ENCODE assay signal across 8 mouse cellular contexts in the genomic region with DNA sequence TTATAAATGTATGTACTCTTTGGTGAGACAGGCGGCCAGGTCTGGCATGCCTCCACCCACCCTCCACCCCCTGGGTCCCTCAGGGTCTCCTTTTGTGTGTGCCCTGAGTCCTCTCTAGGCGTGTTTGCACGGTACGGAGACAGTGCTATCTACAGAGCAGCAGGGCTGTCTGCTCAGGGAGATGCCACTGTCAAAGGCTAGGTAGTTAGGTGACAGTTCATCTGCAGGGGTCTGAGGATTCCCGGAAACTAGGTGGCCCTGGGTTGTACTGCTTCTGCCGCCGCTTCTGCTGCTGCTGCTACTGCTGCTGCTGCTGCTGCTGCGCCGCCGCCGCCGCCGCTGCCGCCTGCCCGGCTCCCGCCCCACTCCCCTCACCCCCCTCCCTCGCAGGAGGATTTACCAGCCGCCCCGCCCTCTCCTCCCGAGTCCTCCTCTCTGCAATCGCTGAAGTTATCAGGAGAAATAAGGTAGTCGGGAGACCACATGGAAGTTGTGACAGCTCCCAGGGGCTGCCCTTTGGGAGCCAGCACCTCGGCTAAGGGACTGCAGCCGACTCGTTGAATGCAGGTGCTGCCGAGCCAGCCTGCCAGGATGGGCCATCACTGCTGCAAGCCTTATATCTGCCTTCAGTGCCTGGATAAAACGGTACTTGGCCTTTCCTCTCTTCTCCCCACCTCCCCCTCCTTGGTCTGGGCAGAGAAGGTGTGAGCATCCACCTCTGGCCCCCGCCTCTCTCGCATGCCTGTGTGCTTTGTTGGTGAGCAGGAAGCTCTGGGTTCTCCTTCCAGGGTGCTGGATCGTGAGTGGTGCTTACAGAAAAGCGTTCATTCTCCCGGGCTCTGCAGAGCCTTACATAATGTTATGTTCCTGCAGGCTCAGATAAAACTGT.
DNase-seq lines count a peak whose midpoint lies in the region; ATAC-seq and TF ChIP-seq lines count a peak whose summit lies in the region.

No protein-coding gene starts in this region.

- no peaks in the 10 kb centered on the region for H3K36me3 ChIP-seq in forebrain, postnatal 0 days (ENCODE audit: insufficient read depth)
- H3K36me3 ChIP-seq in intestine, embryonic 14.5 days (ENCODE audit: control insufficient read depth, insufficient read depth, low read length): no peaks in the 10 kb centered on the region
- no peaks in the 10 kb centered on the region for H3K36me3 ChIP-seq in limb, embryonic 12.5 days

- H3K9ac ChIP-seq in forebrain, postnatal 0 days: peak overlapping the region; percentile 63
- peak overlapping the region; percentile 22 for H3K9ac ChIP-seq in intestine, embryonic 14.5 days (ENCODE audit: low read length)
- H3K9ac ChIP-seq in limb, embryonic 12.5 days (replicated peaks): peak overlapping the region; percentile 65

- no peaks in the 10 kb centered on the region for H3K9me3 ChIP-seq in forebrain, postnatal 0 days (ENCODE audit: low read length)
- no peaks in the 10 kb centered on the region for H3K9me3 ChIP-seq in intestine, embryonic 14.5 days (ENCODE audit: control insufficient read depth, low read length)
- H3K9me3 ChIP-seq in limb, embryonic 12.5 days: peaks cover 7% of the 10 kb centered on the region; the same call in 1 of the 2 replicates

- 2% methylated on average over 32 of the region's 32 CpGs for WGBS in forebrain, postnatal 0 days
- 1% methylated on average over 31 of the region's 32 CpGs for WGBS in intestine, embryonic 14.5 days
- WGBS in limb, embryonic 12.5 days: under 1% methylated on average over 30 of the region's 32 CpGs

- H3K4me3 ChIP-seq in brown adipose tissue, adult 24 weeks (ENCODE audit: insufficient read depth, low read depth, low read length): peak overlapping the region; percentile 25; the same call in 1 of the 2 replicates
- H3K4me3 ChIP-seq in forebrain, postnatal 0 days (ENCODE audit: low read depth, low read length): peak overlapping the region; percentile 51
- peak overlapping the region; percentile 63 for H3K4me3 ChIP-seq in intestine, embryonic 14.5 days (ENCODE audit: low read depth, low read length)
- H3K4me3 ChIP-seq in limb, embryonic 12.5 days (replicated peaks): peak overlapping the region; percentile 59

- ATAC-seq in forebrain, postnatal 0 days: peak; percentile 94
- peak; percentile 70 for ATAC-seq in intestine, embryonic 14.5 days (replicated peaks; ENCODE audit: low FRiP score, low TSS enrichment, low read depth)
- ATAC-seq in limb, embryonic 12.5 days (ENCODE audit: insufficient number of reproducible peaks, insufficient read depth, low FRiP score, low TSS enrichment, low read depth): peak; percentile 58

- no peak overlapping the region for H3K27ac ChIP-seq in brown adipose tissue, adult 24 weeks (replicated peaks; ENCODE audit: low read depth, low read length)
- H3K27ac ChIP-seq in forebrain, postnatal 0 days (ENCODE audit: low read depth, low read length): peak overlapping the region; percentile 79
- H3K27ac ChIP-seq in intestine, embryonic 14.5 days (ENCODE audit: low read depth): peak overlapping the region; percentile 57; the same call in 1 of the 2 replicates
- no peak overlapping the region for H3K27ac ChIP-seq in limb, embryonic 12.5 days

- no peak for TF ChIP-seq CTCF in forebrain, postnatal 0 days (IDR thresholded peaks at IDR 0.05; ENCODE audit: low read depth)

- peak; percentile 22 to 59 for DNase-seq in adrenal gland, adult (ENCODE audit: inconsistent age in 2 of 2, low spot score in 1 of 2)
- DNase-seq in adrenal gland, adult 8-10 months: no peak
- peak; percentile 76 for DNase-seq in forebrain, postnatal 0 days
- peak; percentile 79 for DNase-seq in intestine, embryonic 14.5 days (ENCODE audit: low spot score)
- DNase-seq in naive thymus-derived CD4-positive, alpha-beta T cell, adult 2 months (ENCODE audit: low read depth): peak; percentile 11
- peak; percentile 4 to 8 for DNase-seq in thymus, postnatal 10 days (ENCODE audit: low spot score in 2 of 2)

- no peaks in the 10 kb centered on the region for H3K27me3 ChIP-seq in forebrain, postnatal 0 days (ENCODE audit: insufficient read depth, low read length)
- H3K27me3 ChIP-seq in intestine, embryonic 14.5 days (replicated peaks; ENCODE audit: control insufficient read depth, insufficient read depth, low read length): no peaks in the 10 kb centered on the region
- H3K27me3 ChIP-seq in limb, embryonic 12.5 days: peaks cover 33% of the 10 kb centered on the region

- H3K4me1 ChIP-seq in brown adipose tissue, adult 24 weeks (ENCODE audit: control insufficient read depth, insufficient read depth, insufficient read length, low read length): no peaks in the 10 kb centered on the region
- peaks cover 9% of the 10 kb centered on the region; the same call in 1 of the 2 replicates for H3K4me1 ChIP-seq in forebrain, postnatal 0 days (ENCODE audit: insufficient read depth)
- no peaks in the 10 kb centered on the region for H3K4me1 ChIP-seq in intestine, embryonic 14.5 days (replicated peaks; ENCODE audit: control insufficient read depth, insufficient read depth, low read length)
- peaks cover 10% of the 10 kb centered on the region for H3K4me1 ChIP-seq in limb, embryonic 12.5 days (replicated peaks)

- peak overlapping the region; percentile 72 for H3K4me2 ChIP-seq in forebrain, postnatal 0 days (ENCODE audit: low read depth)
- H3K4me2 ChIP-seq in intestine, embryonic 14.5 days (ENCODE audit: low read length): peak overlapping the region; percentile 70
- H3K4me2 ChIP-seq in limb, embryonic 12.5 days: peak overlapping the region; percentile 77

Comparison
In these comparisons a context has a peak if more than half of its experiments do, and no peak if none do; other contexts are left out.
1. H3K27ac ChIP-seq: peak in forebrain, postnatal 0 days (single experiment) and intestine, embryonic 14.5 days (single experiment); none in brown adipose tissue, adult 24 weeks (single experiment) and limb, embryonic 12.5 days (single experiment).
2. Peak in every context shown above with its lines, with median percentiles within 50 percentile points of each other: H3K4me3 ChIP-seq, ATAC-seq, H3K4me2 ChIP-seq and H3K9ac ChIP-seq.